Mouse (Mus musculus) lung, postnatal 0 days (tissue): ENCODE measurements around the gene Pou5f1.

Source experiments
- CTCF ChIP-seq: IDR thresholded peaks from 2 replicates; pipeline ENCODE4 v1.5.1; 2016; ENCODE audit warnings: antibody characterized with exemption, mild to moderate bottlenecking
- EP300 ChIP-seq: IDR thresholded peaks from 2 replicates; pipeline ENCODE4 v1.6.1; 2016; ENCODE audit warnings: antibody characterized with exemption, mild to moderate bottlenecking, control low read depth

- no peak for TF ChIP-seq EP300
- no peak for TF ChIP-seq CTCF
Measured at GRCm38 (mm10) chr17:35539540-35539939, 33.7 kb downstream of the Pou5f1 start.
